Mouse (Mus musculus) liver, embryonic 16.5 days (tissue): Measurements from ENCODE around the gene Fam76b. TPM values are rescaled to one million over a fixed set of nuclear protein-coding genes. Genes with fewer than 3 reads are reported as not detected.

ENCODE experiments used
- ATAC-seq: fragments of 200-750 bp; cut with Nextera tagmentation; 2 replicates; pipeline ENCODE4 v1.8.0; 2017; ENCODE audit warnings: low read depth, mild to moderate bottlenecking, moderate number of reproducible peaks, moderate library complexity
- H3K27ac ChIP-seq: fragments of 300-500 bp; sonication (generic); 2 replicates; pipeline ENCODE4 v1.5.1; 2014; ENCODE audit warnings: mild to moderate bottlenecking, low read length
- H3K27me3 ChIP-seq: fragments of 300-500 bp; sonication (generic); 2 replicates; pipeline ENCODE4 v1.6.1; 2014; ENCODE audit warnings: low read depth, low read length, mixed read lengths; ENCODE audit not compliant: control insufficient read depth, insufficient read depth
- H3K36me3 ChIP-seq: fragments of 300-500 bp; sonication (generic); 2 replicates; pipeline ENCODE4 v1.6.1; 2014; ENCODE audit warnings: mild to moderate bottlenecking; ENCODE audit not compliant: control insufficient read depth, insufficient read depth
- H3K4me1 ChIP-seq: fragments of 300-500 bp; sonication (generic); 2 replicates; pipeline ENCODE4 v1.6.1; 2014; ENCODE audit warnings: low read depth, low read length, mixed read lengths; ENCODE audit not compliant: control insufficient read depth
- H3K4me2 ChIP-seq: fragments of 300-500 bp; sonication (generic); 2 replicates; pipeline ENCODE4 v1.6.1; 2014; ENCODE audit warnings: low read depth, low read length, mixed read lengths
- H3K4me3 ChIP-seq: fragments of 300-500 bp; sonication (generic); 2 replicates; pipeline ENCODE4 v1.5.1; 2014; ENCODE audit warnings: low read depth, mild to moderate bottlenecking, low read length
- H3K9ac ChIP-seq: fragments of 300-500 bp; sonication (generic); 2 replicates; pipeline ENCODE4 v1.6.1; 2014; ENCODE audit warnings: low read depth, low read length
- H3K9me3 ChIP-seq: fragments of 300-500 bp; sonication (generic); replicated peaks from 2 replicates; pipeline ENCODE4 v1.6.1; 2016; ENCODE audit warnings: low read length; ENCODE audit not compliant: control insufficient read depth
- WGBS: fragments of 180-500 bp; shearing (Covaris S2); extraction: QIAGEN DNeasy Blood & Tissue Kit; methylation state at CpG from one replicate; pipeline ENCODE4 v1.1.7; 2014; ENCODE audit not compliant: insufficient replicate concordance; 5-methylcytosine and 5-hydroxymethylcytosine counted together
- polyA plus RNA-seq: library from polyadenylated mRNA; unstranded; fragments of >200 nt; fragmentation: Nextera tagmentation; extraction: Ambion mirVana; gene quantifications from 2 replicates; pipeline ENCODE4 v1.2.1, GENCODE M21; 2015

Fam76b gene
- polyA plus RNA-seq, 1 experiment from 2014 or later, result 6.6 TPM

DNA sequence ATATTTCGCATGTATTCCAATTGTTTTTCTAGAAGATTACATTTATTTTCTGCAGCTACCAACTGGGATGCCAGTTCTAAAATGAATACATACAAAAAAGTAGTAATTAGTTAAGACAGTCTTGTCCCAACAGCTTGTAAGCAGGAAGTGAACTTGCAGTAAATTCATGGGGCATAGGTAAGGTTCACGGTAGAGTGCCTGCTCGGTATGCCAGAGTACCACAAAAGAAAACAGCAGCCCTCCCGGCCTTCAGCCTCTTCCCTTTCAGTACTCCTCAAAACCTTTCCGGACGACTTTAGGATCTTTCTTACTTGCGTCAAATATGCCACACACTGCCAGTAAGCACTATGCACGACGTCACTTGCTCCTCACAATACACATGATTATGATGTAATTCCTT, 9.1 kb upstream of the Fam76b start:
- H3K4me3 ChIP-seq, result no peak overlapping the region
- no peaks in the 10 kb centered on the region for H3K9me3 ChIP-seq
- H3K4me2 ChIP-seq, result no peak overlapping the region
- WGBS, result 88% methylated on average over 9 of the region's 9 CpGs
- no peak for ATAC-seq
- H3K36me3 ChIP-seq, result peaks cover 60% of the 10 kb centered on the region
- no peaks in the 10 kb centered on the region for H3K4me1 ChIP-seq
- H3K9ac ChIP-seq, result no peak overlapping the region
- H3K27ac ChIP-seq, result no peak overlapping the region
- no peaks in the 10 kb centered on the region for H3K27me3 ChIP-seq

DNA sequence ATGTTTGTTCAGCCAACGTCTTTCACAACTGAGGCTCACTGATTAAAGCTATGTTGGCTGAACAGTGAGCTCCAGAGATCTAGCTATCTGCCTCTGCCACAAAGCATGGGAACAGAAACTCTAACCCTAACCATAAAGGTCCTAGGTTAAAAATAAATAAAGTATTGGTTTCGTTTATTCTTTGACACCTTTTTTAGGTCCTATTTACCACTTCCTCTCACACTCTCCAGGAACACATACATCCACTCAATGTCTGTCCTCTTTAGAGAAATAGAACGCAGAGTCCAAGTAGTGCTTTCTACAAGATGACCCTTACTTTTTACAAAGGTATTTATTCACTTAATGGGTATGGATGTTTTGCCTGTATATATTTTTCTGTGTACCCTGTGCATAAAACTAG, 6.7 kb upstream of the Fam76b start:
- Histone ChIP-seq H3K36me3 (peaks cover 45% of the 10 kb centered on the region), H3K27ac (no peak overlapping the region), H3K27me3 (no peaks in the 10 kb centered on the region), H3K9ac (no peak overlapping the region), H3K9me3 (no peaks in the 10 kb centered on the region), H3K4me2 (no peak overlapping the region), H3K4me3 (no peak overlapping the region), H3K4me1 (peaks cover 11% of the 10 kb centered on the region)
- ATAC-seq, result no peak
- 83% methylated on average over 3 of the region's 3 CpGs for WGBS

DNA sequence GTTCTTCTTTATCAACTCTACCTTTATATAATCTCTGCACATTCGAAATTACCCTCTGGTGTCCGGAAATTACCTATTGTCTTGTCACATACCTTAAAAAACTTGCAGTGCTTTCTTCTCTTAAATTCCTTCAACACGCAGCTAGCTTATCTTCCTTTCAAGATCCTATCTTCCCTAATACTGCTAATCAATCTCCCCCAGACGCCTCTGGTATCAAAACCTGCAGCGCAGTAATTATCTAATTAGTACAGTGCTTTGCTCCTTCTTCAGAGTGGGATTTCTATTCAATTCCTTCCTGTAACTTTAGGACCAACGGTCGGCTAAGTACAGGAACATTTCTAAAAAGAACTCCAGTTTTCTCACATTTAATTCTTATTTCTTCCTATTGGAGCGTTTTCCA, 1.6 kb upstream of the Fam76b start:
- H3K9ac ChIP-seq, result peak overlapping the region; percentile 97
- H3K4me1 ChIP-seq, result peaks cover 15% of the 10 kb centered on the region
- peaks cover 7% of the 10 kb centered on the region for H3K36me3 ChIP-seq
- peak overlapping the region; percentile 99 for H3K27ac ChIP-seq
- H3K9me3 ChIP-seq, result no peaks in the 10 kb centered on the region
- no peak for ATAC-seq
- peak overlapping the region; percentile 71 for H3K4me3 ChIP-seq
- no peaks in the 10 kb centered on the region for H3K27me3 ChIP-seq
- 2% methylated on average over 8 of the region's 8 CpGs for WGBS
- peak overlapping the region; percentile 79 for H3K4me2 ChIP-seq

DNA sequence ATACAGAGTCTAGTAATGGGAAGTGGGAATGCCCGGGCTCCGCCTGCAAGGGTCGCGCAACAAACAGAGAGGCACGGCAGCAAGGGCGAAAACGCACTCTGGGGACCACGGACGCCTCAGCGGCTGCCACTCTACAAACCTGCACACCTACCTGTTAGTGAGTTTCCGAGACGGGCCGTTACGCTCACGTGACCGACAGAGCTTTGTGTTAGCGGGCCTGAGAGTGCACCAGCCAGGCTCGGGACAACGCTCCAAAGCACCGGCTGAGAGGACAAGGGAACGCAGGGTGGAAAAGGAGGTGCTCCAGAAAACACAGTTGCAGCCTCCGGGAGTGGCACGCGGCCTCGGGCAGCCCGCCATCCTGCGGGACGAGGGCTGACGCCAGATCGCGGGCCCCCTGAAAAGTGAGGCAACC, 1.1 kb upstream of the Fam76b start:
- Histone ChIP-seq H3K36me3 (peaks cover 7% of the 10 kb centered on the region), H3K27ac (peak overlapping the region; percentile 99), H3K4me3 (peak overlapping the region; percentile 71), H3K4me1 (peaks cover 15% of the 10 kb centered on the region), H3K9ac (peak overlapping the region; percentile 97), H3K27me3 (no peaks in the 10 kb centered on the region), H3K9me3 (no peaks in the 10 kb centered on the region), H3K4me2 (peak overlapping the region; percentile 79)
- under 1% methylated on average over 31 of the region's 31 CpGs for WGBS
- peak; percentile 15; the same call in 1 of the 2 replicates for ATAC-seq

DNA sequence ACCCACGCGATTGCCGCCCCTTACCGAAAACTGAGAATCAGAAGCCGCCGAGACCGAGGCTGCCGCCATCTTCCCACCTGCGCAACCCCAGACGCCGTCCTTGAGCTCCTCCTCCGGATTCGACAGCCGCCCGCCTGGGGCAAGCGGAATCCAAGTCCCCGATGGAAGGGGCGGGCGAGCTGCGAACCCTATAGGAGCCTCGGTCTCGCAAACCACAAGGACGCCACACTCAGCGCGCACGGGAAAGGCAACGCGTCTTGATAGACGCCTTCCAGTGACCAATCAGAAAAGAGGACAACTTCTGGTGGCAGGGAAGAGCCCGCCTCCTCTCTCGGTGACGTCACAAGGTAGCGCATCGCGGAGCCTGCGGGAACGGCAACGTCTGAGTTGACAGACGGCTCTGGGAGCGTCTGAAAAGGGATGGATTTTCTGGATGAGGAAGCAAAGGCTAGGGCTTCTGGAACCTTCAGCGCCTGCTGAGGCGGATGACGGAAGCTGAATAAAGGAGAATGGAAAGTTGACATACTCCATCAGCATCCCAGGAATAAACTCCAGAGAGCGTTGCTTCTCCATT, 597 bp upstream of the Fam76b start, which contains the start of gene Cep57:
TSS of gene Cep57 (minus strand) at position 276 of the 574 bp plus-strand sequence.
- peak; percentile 82 for ATAC-seq
- under 1% methylated on average over 44 of the region's 44 CpGs for WGBS
- peak within 1 kb of the TSS; percentile 71 for H3K4me3 ChIP-seq
- no peaks in the 10 kb centered on the region for H3K9me3 ChIP-seq
- no peaks in the 10 kb centered on the region for H3K27me3 ChIP-seq
- peak within 1 kb of the TSS; percentile 81 for H3K4me2 ChIP-seq
- peak within 1 kb of the TSS; percentile 99 for H3K27ac ChIP-seq
- peaks cover 11% of the 10 kb centered on the region for H3K36me3 ChIP-seq
- H3K4me1 ChIP-seq, result peaks cover 15% of the 10 kb centered on the region
- peak within 1 kb of the TSS; percentile 97 for H3K9ac ChIP-seq

DNA sequence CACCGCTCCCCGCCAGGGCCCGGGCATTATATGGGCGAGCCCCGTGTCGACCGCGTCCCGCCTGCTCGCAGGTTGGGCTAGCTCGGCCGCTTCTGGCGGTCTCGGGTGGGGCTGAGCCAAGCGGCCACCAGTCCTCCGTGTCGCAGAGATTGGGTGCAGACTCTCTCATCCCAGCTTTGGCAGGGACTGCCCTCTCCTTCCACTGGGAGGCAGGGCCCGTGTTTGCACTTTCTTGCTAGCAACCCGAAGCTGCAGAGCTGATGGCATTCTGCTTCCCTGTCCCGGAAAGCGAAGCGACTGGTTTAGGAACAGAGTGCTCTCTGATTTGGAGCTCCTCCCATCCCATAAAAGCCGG, 548 bp downstream of the Fam76b start:
- Histone ChIP-seq H3K4me1 (peaks cover 15% of the 10 kb centered on the region), H3K4me2 (peak overlapping the region; percentile 81), H3K36me3 (peaks cover 17% of the 10 kb centered on the region), H3K27me3 (no peaks in the 10 kb centered on the region), H3K27ac (peak overlapping the region; percentile 94), H3K9me3 (no peaks in the 10 kb centered on the region), H3K9ac (peak overlapping the region; percentile 96), H3K4me3 (peak overlapping the region; percentile 71)
- 0% methylated on average over 23 of the region's 23 CpGs for WGBS
- ATAC-seq, result peak; percentile 17

DNA sequence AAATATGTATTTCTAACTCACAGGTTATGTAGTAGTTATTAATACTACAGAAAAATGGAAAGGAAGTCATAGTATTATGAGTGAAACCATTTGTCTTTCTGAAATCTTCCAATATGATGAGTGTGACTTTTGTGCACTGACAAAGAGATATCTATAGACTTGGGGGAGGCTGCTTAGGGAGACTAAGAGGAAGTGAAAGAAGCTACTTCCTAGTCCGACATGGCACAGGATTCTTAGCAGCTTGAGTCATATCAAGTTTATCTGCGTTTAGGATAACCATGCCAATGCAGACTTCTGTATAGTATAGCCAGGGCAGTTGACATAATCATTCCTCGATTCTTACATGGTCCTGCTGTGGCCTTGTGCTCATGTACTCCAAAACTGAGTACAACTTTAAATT, 7.7 kb downstream of the Fam76b start:
- peaks cover 51% of the 10 kb centered on the region for H3K36me3 ChIP-seq

DNA sequence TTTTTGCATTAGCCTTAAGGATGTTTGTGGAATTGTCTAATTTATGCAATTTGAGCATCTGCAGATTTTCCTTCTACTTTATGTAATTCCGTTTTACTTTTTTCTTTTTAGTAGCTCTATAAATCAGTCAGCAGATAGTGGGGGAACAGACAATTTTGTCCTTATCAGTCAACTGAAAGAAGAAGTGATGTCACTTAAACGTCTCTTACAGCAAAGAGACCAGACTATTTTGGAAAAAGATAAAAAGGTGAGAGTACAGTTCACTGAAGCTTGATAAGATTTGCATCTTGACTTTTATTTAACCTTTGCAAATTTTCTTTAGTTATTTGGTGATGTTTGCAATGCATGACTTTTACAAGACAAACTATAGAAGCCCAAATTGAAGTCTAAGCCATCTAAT, 9.2 kb downstream of the Fam76b start:
- Histone ChIP-seq H3K4me3 (no peak overlapping the region), H3K9me3 (no peaks in the 10 kb centered on the region), H3K27me3 (no peaks in the 10 kb centered on the region), H3K4me1 (no peaks in the 10 kb centered on the region), H3K4me2 (no peak overlapping the region), H3K36me3 (peaks cover 55% of the 10 kb centered on the region), H3K27ac (no peak overlapping the region), H3K9ac (no peak overlapping the region)
- WGBS, result 39% methylated on average over 2 of the region's 2 CpGs
- ATAC-seq, result no peak

More for the DNA sequence above, 7.7 kb downstream of the Fam76b start:
- no peaks in the 10 kb centered on the region for H3K4me1 ChIP-seq
- no peaks in the 10 kb centered on the region for H3K27me3 ChIP-seq
- ATAC-seq, result 0 out of 2 replicates have a peak, but pooled peaks have one; percentile 24
- H3K9me3 ChIP-seq, result no peaks in the 10 kb centered on the region
- no peak overlapping the region for H3K4me3 ChIP-seq
- H3K4me2 ChIP-seq, result no peak overlapping the region
- H3K27ac ChIP-seq, result no peak overlapping the region
- WGBS, result 60% methylated on average over 3 of the region's 3 CpGs
- no peak overlapping the region for H3K9ac ChIP-seq

DNA sequence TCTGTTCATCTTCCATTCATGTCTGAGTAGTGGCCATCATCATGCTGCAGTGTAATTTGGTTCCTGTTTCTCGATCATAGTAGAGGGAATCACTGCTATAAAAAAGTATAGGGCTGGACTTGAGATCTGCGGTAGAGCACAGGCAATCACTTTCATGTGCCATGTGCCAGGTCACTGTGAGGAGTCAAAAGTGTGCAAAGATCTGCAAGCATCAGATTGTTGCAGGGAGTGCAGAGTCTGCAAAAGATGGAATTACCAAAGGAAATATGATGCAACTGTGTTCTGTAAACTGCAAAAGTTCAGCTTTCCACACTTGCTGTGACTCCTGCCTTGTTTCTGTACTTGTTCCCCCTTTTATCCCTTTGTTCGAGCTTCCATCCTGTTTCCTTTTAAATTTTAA, 20.1 kb downstream of the Fam76b start:
- no peak overlapping the region for H3K9ac ChIP-seq
- WGBS, result 65% methylated on average over 3 of the region's 3 CpGs
- ATAC-seq, result no peak
- no peaks in the 10 kb centered on the region for H3K27me3 ChIP-seq
- H3K4me3 ChIP-seq, result no peak overlapping the region
- no peaks in the 10 kb centered on the region for H3K4me1 ChIP-seq
- no peaks in the 10 kb centered on the region for H3K9me3 ChIP-seq
- no peak overlapping the region for H3K27ac ChIP-seq
- peaks cover 8% of the 10 kb centered on the region for H3K36me3 ChIP-seq
- H3K4me2 ChIP-seq, result no peak overlapping the region
